Mouse (Mus musculus): ENCODE results near the gene Zfp292. TPM values are rescaled to one million over a fixed set of nuclear protein-coding genes. Genes with fewer than 3 reads are reported as not detected.

Zfp292 gene
- total RNA-seq, 4 experiments from 2014 or later = 26.2 to 32.3 (median 29.4) TPM

DNA sequence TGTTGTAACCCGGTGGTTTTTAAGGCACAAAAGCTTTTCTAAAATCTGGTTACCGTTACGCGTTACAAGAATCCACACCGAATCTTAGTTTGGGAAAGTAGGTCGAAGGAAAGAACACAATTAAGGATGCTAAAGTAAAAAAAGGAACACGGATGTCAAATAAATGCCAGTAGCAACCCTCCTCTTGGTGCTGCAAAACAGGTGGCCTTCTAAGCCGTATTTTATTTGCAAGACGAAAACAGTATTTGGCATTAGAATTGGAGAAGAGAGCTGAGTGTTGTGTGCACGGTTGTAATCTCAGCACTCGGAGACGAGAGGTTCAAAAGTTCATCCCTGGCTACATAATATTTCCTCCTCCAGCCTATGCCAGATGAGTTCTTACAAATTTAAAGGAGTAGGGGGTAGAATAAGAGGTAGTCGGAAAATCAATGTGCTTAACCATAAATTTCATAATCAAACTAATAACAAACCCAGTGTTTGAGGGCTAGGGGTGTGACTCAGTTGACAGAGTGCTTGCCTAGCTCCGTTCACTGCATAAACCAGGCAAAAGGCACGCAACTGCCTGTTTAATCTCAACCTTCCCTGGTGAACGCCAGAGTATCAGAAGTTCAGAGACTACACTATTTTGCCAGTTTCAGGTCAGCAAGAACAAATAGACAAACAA, 738 bp upstream of the Zfp292 start:
- DNase-seq (ENCODE audit: low spot score in 2 of 2) = no peak

GRCm38 (mm10) chr4:34882291-34882769, 430 bp downstream of the Zfp292 start:
- DNase-seq (ENCODE audit: low spot score in 2 of 2) = peak; percentile 26 to 45

GRCm38 (mm10) chr4:34881851-34882250, 909 bp downstream of the Zfp292 start:
- DNase-seq (ENCODE audit: low spot score in 2 of 2) = no peak

DNA sequence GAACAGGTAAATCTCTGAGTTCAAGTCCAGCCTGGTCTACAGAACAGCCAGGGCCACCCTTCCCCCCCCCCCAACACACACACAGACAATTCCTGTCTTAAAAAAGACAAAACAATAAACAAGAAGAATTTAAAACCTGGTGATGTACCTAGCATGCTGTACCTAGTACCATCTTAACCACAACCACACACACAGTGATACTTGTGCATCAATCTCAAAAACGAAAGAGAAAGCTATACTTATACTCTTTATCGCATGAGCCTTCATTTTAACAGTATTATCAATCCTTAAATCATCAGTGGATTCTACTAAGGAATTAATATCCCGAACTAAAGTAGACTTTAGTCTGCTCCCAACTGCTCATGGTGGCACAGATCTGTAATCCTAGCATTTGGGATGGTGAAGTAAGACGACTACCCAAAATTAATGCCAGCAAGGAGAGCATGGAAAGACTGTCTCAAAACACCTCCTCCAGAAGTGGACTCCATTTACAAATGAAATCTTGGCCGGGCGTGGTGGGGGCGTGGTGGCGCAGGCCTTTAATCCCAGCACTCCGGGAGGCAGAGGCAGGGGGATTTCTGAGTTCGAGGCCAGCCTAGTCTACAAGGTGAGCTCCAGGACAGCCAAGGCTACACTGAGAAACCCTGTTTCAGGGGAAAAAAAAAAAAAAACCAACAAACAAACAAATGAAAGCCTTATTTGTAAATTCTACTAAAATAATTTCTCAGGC, 1.7 kb downstream of the Zfp292 start:
- DNase-seq (ENCODE audit: low spot score in 2 of 2) = no peak

DNA sequence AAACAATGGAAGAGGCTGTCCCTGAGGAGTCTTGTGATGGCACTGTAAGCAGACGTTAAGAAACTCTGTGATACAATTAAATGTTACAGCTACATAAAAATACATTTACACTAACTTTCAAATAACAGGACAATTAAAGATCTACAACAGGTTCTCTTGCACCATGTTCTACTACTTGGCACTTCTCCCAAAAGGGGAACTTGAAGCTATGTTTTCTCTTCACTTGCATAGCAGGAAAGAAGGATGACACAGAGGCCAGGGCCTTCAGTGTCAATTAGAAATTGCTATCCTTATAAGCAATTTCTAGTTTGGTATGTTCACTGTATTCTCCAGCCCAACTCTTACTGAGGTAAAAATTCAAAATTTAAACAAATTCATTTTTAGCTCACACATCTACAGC, 8.5 kb downstream of the Zfp292 start:
- no peak for DNase-seq (ENCODE audit: low spot score in 2 of 2)

DNA sequence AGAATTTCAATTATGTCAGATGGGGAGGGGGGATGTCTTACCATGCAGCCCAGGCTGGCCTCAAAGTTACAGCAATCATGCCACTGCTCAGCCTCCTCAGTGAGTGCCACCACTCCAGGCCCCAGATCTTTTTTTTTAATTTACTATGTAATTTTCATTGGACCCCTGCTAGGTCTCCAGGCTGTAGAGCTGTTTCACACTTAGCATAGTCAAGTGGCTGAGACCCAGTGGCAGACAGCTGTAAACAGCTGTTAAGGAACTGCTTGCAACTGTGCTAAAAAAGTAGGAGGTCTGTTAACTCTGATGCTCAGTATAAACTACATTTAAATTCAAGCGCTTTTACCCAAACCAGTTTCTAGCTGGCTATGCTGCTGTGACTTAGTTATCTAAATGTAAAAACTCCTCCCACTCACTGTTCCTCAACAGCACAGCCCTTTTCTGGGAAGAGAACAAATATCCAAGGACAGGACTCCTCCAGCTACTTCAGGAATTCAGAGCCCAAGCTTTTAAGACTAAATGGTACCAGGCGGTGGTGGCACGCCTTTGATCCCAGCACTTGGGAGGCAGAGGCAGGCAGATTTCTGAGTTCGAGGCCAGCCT, 9.8 kb downstream of the Zfp292 start:
- no peak for DNase-seq (ENCODE audit: low spot score in 2 of 2)

- no peak for DNase-seq (ENCODE audit: low spot score in 2 of 2)
Observed at GRCm38 (mm10) chr4:34869813-34870212, 12.9 kb downstream of the Zfp292 start.

GRCm38 (mm10) chr4:34861438-34861837, 21.3 kb downstream of the Zfp292 start:
- DNase-seq (ENCODE audit: low spot score in 2 of 2) = no peak

DNA sequence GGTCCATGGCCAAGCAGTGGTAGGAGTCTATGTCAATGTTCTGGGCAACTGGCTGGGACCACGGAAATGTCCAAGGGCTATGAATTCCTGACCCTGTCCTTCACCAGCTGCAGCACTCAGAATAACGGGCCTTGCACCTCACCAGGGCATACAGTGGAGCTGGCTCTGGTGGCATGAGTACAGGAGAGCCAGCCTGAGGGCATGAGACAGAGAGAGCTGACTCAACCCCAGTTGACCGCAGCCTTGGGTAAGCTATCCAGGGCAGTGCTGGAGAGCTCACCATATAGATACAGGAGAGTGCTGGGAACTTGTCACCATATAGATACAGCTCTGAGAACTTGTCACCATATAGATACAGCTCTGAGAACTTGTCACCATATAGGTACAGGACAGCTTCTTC, 23.3 kb downstream of the Zfp292 start:
- no peak for DNase-seq (ENCODE audit: low spot score in 2 of 2)

GRCm38 (mm10) chr4:34858903-34859302, 23.9 kb downstream of the Zfp292 start:
- DNase-seq (ENCODE audit: low spot score in 2 of 2) = no peak

DNA sequence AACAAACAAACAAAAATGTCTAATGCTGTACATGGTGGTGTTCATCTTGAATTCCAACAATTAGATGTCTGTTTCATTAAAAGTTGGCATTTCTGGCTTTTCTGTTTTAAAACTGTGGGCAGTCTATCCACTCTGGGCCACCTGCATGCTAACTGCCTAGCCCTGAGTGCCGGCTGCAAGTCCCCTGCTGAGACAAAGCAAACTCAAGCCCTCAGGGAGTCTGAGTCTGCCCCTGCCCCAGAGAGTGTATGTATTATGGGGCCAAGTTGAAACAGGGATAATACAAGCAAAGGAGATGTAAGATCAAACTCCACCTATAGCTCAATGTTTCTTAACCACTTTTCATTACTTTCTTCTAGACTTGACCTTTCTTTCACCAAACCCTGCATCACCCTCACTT, 26.8 kb downstream of the Zfp292 start:
- DNase-seq (ENCODE audit: low spot score in 2 of 2) = no peak

DNA sequence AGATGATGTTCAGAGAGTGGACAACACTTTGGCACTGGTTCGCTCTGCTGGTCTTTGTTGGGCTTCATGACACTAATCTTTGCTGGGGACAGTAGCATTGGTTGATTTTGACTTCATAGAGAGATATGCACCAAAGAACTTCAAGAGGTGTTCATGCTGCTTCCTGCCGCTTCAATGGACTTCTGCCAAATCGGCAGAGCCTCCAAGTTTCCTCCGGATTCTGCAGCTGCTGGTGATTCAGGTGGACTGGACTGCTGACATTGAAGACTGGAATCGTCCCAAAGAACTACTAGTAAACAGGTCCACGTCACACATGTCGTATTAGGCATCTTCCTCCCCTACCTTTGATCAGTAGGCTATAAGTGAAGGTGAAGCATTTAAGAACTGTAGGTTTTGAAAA, 30.7 kb downstream of the Zfp292 start:
- DNase-seq (ENCODE audit: low spot score in 2 of 2) = no peak

GRCm38 (mm10) chr4:34850156-34850555, 32.6 kb downstream of the Zfp292 start:
- DNase-seq (ENCODE audit: low spot score in 2 of 2) = no peak

GRCm38 (mm10) chr4:34847679-34848309, 35.0 kb downstream of the Zfp292 start:
- no peak for DNase-seq (ENCODE audit: low spot score in 2 of 2)

- no peak for DNase-seq (ENCODE audit: low spot score in 2 of 2)
Observed at GRCm38 (mm10) chr4:34843839-34844238, 38.9 kb downstream of the Zfp292 start.

- DNase-seq (ENCODE audit: low spot score in 2 of 2) = no peak
Observed at GRCm38 (mm10) chr4:34842826-34843225, 39.9 kb downstream of the Zfp292 start.

DNA sequence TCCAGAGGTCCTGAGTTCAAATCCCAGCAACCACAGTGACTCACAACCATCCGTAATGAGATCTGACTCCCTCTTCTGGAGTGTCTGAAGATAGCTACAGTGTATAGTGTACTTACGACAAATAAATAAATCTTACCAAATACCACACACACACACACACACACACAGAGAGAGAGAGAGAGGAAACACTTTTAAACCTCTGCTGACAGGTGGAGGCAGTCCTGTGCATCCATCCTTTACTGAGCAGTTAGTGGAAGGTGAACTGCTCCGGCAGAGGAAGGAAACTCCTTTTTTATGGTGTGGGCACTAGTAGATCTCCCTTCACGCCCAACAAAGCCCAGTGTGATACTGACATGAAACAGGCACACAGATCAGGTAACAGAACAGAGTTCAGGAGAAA, 51.3 kb downstream of the Zfp292 start:
- DNase-seq (ENCODE audit: low spot score in 2 of 2) = no peak

DNA sequence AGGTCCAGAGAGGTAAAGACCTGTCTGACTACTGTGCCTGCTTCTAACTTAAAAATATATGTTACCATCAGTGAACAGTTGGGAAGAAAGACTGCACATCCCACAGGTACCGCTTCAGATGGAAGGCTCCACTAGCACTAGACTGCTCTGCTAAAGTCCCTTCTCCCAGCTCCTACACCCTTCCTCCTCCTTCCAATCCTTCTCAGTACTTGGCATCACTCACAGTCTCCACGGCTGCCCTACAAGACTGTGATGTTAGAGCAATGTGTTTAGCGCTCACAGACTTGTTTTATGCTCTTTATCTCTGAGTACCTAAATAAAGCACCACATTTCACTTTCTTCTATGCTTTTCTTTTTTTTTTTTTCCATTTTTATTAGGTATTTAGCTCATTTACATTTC, 53.3 kb downstream of the Zfp292 start:
- peak in 1 of 2 experiments; percentile 28 for DNase-seq (ENCODE audit: low spot score in 2 of 2)

GRCm38 (mm10) chr4:34823901-34824300, 58.9 kb downstream of the Zfp292 start:
- no peak for DNase-seq (ENCODE audit: low spot score in 2 of 2)

DNA sequence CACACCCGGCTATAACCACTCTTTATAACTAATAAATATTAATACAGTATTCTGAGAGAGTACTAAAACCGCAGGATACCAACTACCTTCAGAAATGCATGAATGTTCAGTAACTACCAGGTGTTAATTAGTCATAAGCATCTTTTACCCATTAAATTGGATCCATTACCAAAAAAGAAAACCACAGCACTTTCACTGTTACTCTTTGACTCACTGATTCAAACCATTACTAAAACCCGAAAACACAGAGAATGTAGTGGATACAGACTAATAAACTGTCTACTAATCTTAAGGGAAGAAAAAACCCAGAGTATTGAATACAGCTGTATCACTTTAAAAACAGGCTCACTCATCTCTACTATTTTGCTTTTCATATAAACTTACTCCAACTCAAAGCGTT, 62.9 kb downstream of the Zfp292 start:
- no peak for DNase-seq (ENCODE audit: low spot score in 2 of 2)

DNA sequence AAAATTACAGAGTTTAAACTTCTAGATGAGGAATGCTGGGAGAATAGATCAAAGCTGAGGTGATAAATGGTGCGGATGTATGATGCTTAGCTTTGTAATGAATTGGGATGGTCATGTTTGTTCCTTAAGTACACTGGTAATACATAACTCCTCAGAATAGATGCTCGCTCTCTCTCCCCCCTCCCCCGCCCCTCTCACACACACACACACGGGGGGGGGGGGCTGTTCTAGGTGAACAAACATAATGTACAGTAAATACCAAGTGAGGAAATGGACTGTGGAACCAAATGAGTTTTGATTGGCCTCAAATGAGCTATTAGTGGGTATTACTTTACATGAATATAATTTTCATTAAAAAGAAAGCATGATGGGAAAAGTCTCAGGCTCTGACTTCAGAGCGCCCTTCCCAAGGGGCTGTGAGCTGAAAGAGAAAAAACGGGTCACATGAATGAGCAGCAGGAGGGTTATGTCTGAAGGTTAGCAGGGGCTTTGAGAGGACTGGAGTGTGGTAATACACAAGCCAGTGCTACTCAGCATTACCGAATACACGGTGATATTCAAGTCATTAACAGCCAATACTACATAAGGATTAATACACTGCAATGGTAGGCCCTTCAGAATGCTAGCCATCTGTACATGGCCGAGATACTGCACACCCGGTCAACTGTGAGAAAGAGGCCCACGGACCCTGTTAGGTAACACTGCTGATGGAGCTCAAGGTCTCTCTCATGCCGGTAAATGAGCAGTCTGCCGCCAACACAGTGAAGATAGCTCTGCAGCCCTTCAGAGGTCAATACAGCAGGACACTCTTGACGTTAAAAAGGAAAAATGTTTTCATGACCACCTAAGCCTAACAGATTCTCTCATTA, 81.4 kb downstream of the Zfp292 start:
- DNase-seq (ENCODE audit: low spot score in 2 of 2) = no peak

Data from left cerebral cortex, adult 8-10 months (tissue).